Mouse (Mus musculus) intestine, embryonic 16.5 days (tissue): ENCODE results near the gene Pde4dip. TPM values are rescaled to one million over a fixed set of nuclear protein-coding genes. Genes with fewer than 3 reads are reported as not detected.
A peak's percentile ranks its signal among the peaks of the same experiment; 100 is the strongest.

ENCODE experiments used
- ATAC-seq: fragments of 200-750 bp; cut with Nextera tagmentation; 2 replicates; pipeline ENCODE4 v1.8.0; 2017; ENCODE audit warnings: moderate TSS enrichment, moderate library complexity
- H3K27ac ChIP-seq: fragments of 300-500 bp; sonication (generic); 2 replicates; pipeline ENCODE4 v1.5.1; 2014; ENCODE audit warnings: mild to moderate bottlenecking, low read length
- H3K27me3 ChIP-seq: fragments of 300-500 bp; sonication (generic); replicated peaks from 2 replicates; pipeline ENCODE4 v1.6.1; 2014; ENCODE audit warnings: low read length, control low read depth, mixed read lengths; ENCODE audit not compliant: control insufficient read depth, insufficient read depth
- H3K36me3 ChIP-seq: fragments of 300-500 bp; sonication (generic); 2 replicates; pipeline ENCODE4 v1.6.1; 2014; ENCODE audit warnings: low read length, control low read depth; ENCODE audit not compliant: control insufficient read depth, insufficient read depth
- H3K4me1 ChIP-seq: fragments of 300-500 bp; sonication (generic); 2 replicates; pipeline ENCODE4 v1.6.1; 2014; ENCODE audit warnings: low read length, control low read depth, mixed read lengths; ENCODE audit not compliant: control insufficient read depth, insufficient read depth
- H3K4me2 ChIP-seq: fragments of 300-500 bp; sonication (generic); 2 replicates; pipeline ENCODE4 v1.6.1; 2014; ENCODE audit warnings: low read depth, low read length, control low read depth
- H3K4me3 ChIP-seq: fragments of 300-500 bp; sonication (generic); 2 replicates; pipeline ENCODE4 v1.5.1; 2014; ENCODE audit warnings: mild to moderate bottlenecking, low read length
- H3K9ac ChIP-seq: fragments of 300-500 bp; sonication (generic); 2 replicates; pipeline ENCODE4 v1.6.1; 2014; ENCODE audit warnings: low read depth, low read length
- H3K9me3 ChIP-seq: fragments of 300-500 bp; sonication (generic); 2 replicates; pipeline ENCODE4 v1.6.1; 2016; ENCODE audit warnings: low read length, control low read depth; ENCODE audit not compliant: control insufficient read depth
- WGBS: fragments of 180-500 bp; shearing (Covaris S2); extraction: QIAGEN DNeasy Blood & Tissue Kit; methylation state at CpG from one replicate; pipeline ENCODE4 v1.1.7; 2014; 5-methylcytosine and 5-hydroxymethylcytosine counted together
- polyA plus RNA-seq: library from polyadenylated mRNA; unstranded; fragments of >200 nt; fragmentation: Nextera tagmentation; extraction: Ambion mirVana; gene quantifications from 2 replicates; pipeline ENCODE4 v1.2.1, GENCODE M21; 2015

Pde4dip gene
- polyA plus RNA-seq, 1 experiment from 2014 or later, result 20.2 TPM

DNA sequence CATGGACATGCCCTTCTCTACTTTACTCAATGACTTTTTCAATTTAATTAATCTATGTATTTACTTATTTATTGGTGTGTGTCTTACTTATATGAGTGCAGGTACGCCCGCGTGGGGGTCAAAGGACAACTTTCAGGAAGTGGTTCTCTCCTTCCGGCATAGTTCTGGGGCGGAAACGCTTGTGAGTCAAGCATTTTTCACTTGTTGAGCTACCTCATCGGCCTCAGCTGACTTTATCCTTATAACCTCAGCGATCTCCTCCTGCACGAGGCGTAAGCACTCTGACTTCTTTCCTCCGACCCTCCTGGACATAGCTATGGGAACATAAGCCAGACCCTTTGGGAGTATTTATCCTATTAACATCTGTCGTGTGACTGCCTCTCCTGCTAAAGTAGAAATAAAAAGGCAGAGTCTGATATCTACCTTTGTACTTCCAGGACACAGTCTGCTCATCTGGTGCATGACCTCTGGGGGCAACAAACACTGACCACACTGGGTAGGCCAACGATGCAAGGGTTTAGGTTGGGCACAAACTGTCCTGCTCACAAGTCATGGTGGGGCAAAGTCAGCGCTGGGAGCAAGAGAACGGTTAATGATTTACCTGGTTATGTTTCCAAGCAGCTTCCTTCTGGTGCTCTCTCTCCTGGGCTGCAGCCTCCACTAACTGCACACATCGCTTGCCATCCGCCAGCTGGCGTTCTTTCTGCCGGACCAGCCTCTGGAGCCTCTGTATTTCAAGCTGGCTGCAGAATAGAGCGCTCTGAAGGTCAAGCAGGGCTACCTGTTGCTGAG lies 132.0 kb downstream of the Pde4dip start:
- Histone ChIP-seq H3K27ac (peak overlapping the region; percentile 82), H3K36me3 (peaks cover 29% of the 10 kb centered on the region), H3K9ac (no peak overlapping the region), H3K9me3 (no peaks in the 10 kb centered on the region), H3K27me3 (no peaks in the 10 kb centered on the region), H3K4me3 (no peak overlapping the region), H3K4me2 (peak overlapping the region; percentile 19), H3K4me1 (peaks cover 9% of the 10 kb centered on the region; the same call in 1 of the 2 replicates)
- WGBS, result 71% methylated on average over 20 of the region's 20 CpGs
- ATAC-seq, result peak; percentile 95

- no peak overlapping the region for H3K4me3 ChIP-seq
- H3K4me2 ChIP-seq, result no peak overlapping the region
- H3K36me3 ChIP-seq, result peaks cover 29% of the 10 kb centered on the region
- no peaks in the 10 kb centered on the region for H3K27me3 ChIP-seq
- H3K27ac ChIP-seq, result no peak overlapping the region
- H3K4me1 ChIP-seq, result peaks cover 9% of the 10 kb centered on the region; the same call in 1 of the 2 replicates
- no peak for ATAC-seq
- H3K9ac ChIP-seq, result no peak overlapping the region
- 93% methylated on average over 14 of the region's 14 CpGs for WGBS
- H3K9me3 ChIP-seq, result no peaks in the 10 kb centered on the region
These were observed 133.1 kb downstream of the Pde4dip start for GRCm38 (mm10) chr3:97755411-97755810.

DNA sequence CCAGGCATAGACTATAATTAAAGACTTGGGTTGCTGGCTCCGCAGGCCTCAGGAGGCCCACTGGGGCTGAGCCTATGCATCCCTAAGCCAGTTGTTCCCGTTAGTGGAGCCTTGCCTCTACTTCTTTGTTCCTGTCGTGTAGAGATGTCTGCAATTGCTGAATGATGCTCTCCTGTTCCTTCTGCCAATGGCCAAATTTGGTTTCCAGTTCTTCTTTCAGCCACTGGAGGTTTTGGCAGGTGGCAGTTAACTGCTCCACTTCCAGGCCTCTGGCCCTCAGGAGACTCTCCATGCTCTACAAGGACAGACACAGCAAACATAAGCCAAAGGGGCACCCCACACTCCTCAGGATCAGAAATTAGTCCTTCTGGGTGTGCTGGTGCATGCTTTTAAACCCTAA lies 135.6 kb downstream of the Pde4dip start:
- Histone ChIP-seq H3K9me3 (no peaks in the 10 kb centered on the region), H3K4me3 (no peak overlapping the region), H3K9ac (no peak overlapping the region), H3K4me2 (no peak overlapping the region), H3K27ac (no peak overlapping the region), H3K27me3 (no peaks in the 10 kb centered on the region), H3K4me1 (0 out of 2 replicates have a peak, but pooled peaks cover 4% of the 10 kb centered on the region), H3K36me3 (peaks cover 39% of the 10 kb centered on the region)
- ATAC-seq, result no peak
- 88% methylated on average over 3 of the region's 3 CpGs for WGBS

DNA sequence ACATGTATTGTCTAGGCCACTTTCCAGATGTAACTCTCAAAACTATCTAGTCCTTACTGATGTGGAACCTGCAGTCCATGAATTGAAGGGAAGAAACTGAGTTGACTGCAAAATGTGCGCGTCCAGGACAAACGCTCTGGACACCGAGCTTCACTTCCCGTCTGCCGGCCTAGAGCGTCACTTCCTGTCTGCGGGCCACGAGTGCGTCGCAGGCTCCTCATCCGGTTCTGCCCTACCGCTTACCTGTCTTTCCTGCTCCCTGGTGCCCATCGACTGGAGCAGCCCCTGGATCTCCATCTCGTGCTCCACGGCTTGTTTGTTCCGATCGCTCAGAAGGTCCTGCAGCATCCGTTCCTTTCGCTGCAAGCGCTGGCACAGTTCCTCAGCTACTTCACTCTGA lies 136.9 kb downstream of the Pde4dip start:
- 92% methylated on average over 21 of the region's 21 CpGs for WGBS
- Histone ChIP-seq H3K36me3 (peaks cover 41% of the 10 kb centered on the region), H3K4me2 (no peak overlapping the region), H3K9me3 (no peaks in the 10 kb centered on the region), H3K27ac (no peak overlapping the region), H3K4me1 (0 out of 2 replicates have a peak, but pooled peaks cover 4% of the 10 kb centered on the region), H3K27me3 (no peaks in the 10 kb centered on the region), H3K9ac (no peak overlapping the region), H3K4me3 (no peak overlapping the region)
- no peak for ATAC-seq

- no peak for ATAC-seq
- 77% methylated on average over 10 of the region's 10 CpGs for WGBS
- no peak overlapping the region for H3K9ac ChIP-seq
- H3K4me2 ChIP-seq, result no peak overlapping the region
- no peak overlapping the region for H3K27ac ChIP-seq
- no peaks in the 10 kb centered on the region for H3K9me3 ChIP-seq
- H3K27me3 ChIP-seq, result no peaks in the 10 kb centered on the region
- H3K4me3 ChIP-seq, result no peak overlapping the region
- H3K4me1 ChIP-seq, result no peaks in the 10 kb centered on the region
- peaks cover 39% of the 10 kb centered on the region for H3K36me3 ChIP-seq
These were observed 139.7 kb downstream of the Pde4dip start for GRCm38 (mm10) chr3:97748789-97749188.

DNA sequence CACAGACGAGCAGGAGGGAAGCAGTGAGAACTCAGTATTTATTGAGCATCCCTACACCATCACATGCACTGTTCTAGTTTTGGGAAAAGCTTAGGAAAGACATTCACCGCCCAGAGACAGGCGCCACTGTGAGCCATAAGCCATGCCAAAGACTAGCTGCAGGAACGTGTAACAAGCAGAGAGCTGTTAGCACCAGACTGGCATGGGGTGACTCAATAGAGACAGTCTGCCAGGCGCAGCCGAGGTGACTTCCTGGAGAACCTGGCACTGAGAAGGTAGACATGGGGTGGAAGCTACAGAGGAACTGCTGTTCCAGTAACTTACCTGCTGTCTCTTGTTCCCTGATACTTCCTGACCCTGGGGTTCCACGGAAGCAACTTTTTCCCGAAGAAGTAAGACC lies 145.7 kb downstream of the Pde4dip start:
- WGBS, result 94% methylated on average over 8 of the region's 8 CpGs
- H3K4me2 ChIP-seq, result no peak overlapping the region
- H3K27ac ChIP-seq, result no peak overlapping the region
- no peak overlapping the region for H3K4me3 ChIP-seq
- no peak overlapping the region for H3K9ac ChIP-seq
- H3K4me1 ChIP-seq, result no peaks in the 10 kb centered on the region
- ATAC-seq, result no peak
- H3K9me3 ChIP-seq, result no peaks in the 10 kb centered on the region
- H3K36me3 ChIP-seq, result peaks cover 36% of the 10 kb centered on the region
- H3K27me3 ChIP-seq, result no peaks in the 10 kb centered on the region

GRCm38 (mm10) chr3:97735575-97735974 lies 152.9 kb downstream of the Pde4dip start:
- no peaks in the 10 kb centered on the region for H3K27me3 ChIP-seq
- no peaks in the 10 kb centered on the region; the same call in 1 of the 2 replicates for H3K4me1 ChIP-seq
- no peaks in the 10 kb centered on the region for H3K9me3 ChIP-seq
- ATAC-seq, result no peak
- H3K36me3 ChIP-seq, result no peaks in the 10 kb centered on the region
- H3K9ac ChIP-seq, result no peak overlapping the region
- H3K4me2 ChIP-seq, result no peak overlapping the region
- no peak overlapping the region for H3K27ac ChIP-seq
- H3K4me3 ChIP-seq, result no peak overlapping the region
- WGBS, result 64% methylated on average over 5 of the region's 5 CpGs

GRCm38 (mm10) chr3:97734259-97734658 lies 154.2 kb downstream of the Pde4dip start:
- no peak for ATAC-seq
- Histone ChIP-seq H3K4me3 (no peak overlapping the region), H3K27me3 (no peaks in the 10 kb centered on the region), H3K9me3 (no peaks in the 10 kb centered on the region), H3K27ac (no peak overlapping the region), H3K4me1 (no peaks in the 10 kb centered on the region; the same call in 1 of the 2 replicates), H3K9ac (no peak overlapping the region), H3K36me3 (no peaks in the 10 kb centered on the region), H3K4me2 (no peak overlapping the region)
- 69% methylated on average over 4 of the region's 4 CpGs for WGBS

- 91% methylated on average over 6 of the region's 6 CpGs for WGBS
- Histone ChIP-seq H3K9me3 (no peaks in the 10 kb centered on the region), H3K4me2 (no peak overlapping the region), H3K9ac (no peak overlapping the region), H3K27ac (no peak overlapping the region), H3K4me1 (no peaks in the 10 kb centered on the region; the same call in 1 of the 2 replicates), H3K27me3 (no peaks in the 10 kb centered on the region), H3K4me3 (no peak overlapping the region), H3K36me3 (no peaks in the 10 kb centered on the region)
- no peak for ATAC-seq
These were observed 155.9 kb downstream of the Pde4dip start for GRCm38 (mm10) chr3:97732622-97733021.
